Mouse (Mus musculus) adrenal gland, adult 10 weeks (tissue): ENCODE measurements around the gene Gm3020. TPM values are rescaled to one million over a fixed set of nuclear protein-coding genes. Genes with fewer than 3 reads are reported as not detected.

Experiments used
- polyA plus RNA-seq: library from polyadenylated mRNA; stranded (reverse); fragments of 350-450 nt; fragmentation: Illumina TruSeq; extraction: RNeasy Lipid Tissue Mini Kit (QIAGEN cat#74804); gene quantifications from one replicate; pipeline ENCODE4 v1.2.3, GENCODE M21; 2014; ENCODE audit warnings: low read depth, low replicate concordance

The Gm3020 gene
- not detected for polyA plus RNA-seq

GRCm38 (mm10) chr14:3651730-3652129, at the start of gene Gm3020:
TSS of gene Gm3020 (plus strand) at chr14:3652030.

GRCm38 (mm10) chr14:3634212-3634611, 17.6 kb upstream of the Gm3020 start, which contains the start of gene Gm3012:
TSS of gene Gm3012 (plus strand) at chr14:3634512.

GRCm38 (mm10) chr14:3688483-3688882, 36.7 kb downstream of the Gm3020 start, which contains the start of gene Gm3043:
TSS of gene Gm3043 (plus strand) at chr14:3688783.

Other genes starting within 250 kb of the Gm3020 start
- gene Gm10409, start 239.4 kb upstream of the Gm3020 start, polyA plus RNA-seq: not detected
- gene Gm3005, start 223.9 kb upstream of the Gm3020 start, polyA plus RNA-seq: not detected
- gene Gm10408, start 202.7 kb upstream of the Gm3020 start, polyA plus RNA-seq: not detected
- gene Gm3012, start 17.5 kb upstream of the Gm3020 start, polyA plus RNA-seq: not detected
- not detected for gene Gm3043, start 36.8 kb downstream of the Gm3020 start, polyA plus RNA-seq
- gene Gm3002, start 158.0 kb downstream of the Gm3020 start, polyA plus RNA-seq: not detected
- gene Gm3033, start 194.2 kb downstream of the Gm3020 start, polyA plus RNA-seq: not detected
- gene Gm2916, start 232.1 kb downstream of the Gm3020 start, polyA plus RNA-seq: not detected